Mouse (Mus musculus): ENCODE results near the gene Ak1. TPM values are rescaled to one million over a fixed set of nuclear protein-coding genes. Genes with fewer than 3 reads are reported as not detected.

Ak1 gene
- polyA plus RNA-seq, 1 experiment = 118 TPM

- H3K4me3 ChIP-seq (ENCODE audit: insufficient read depth, low read length) = no peak overlapping the region
- no peak for TF ChIP-seq POLR2A (IDR thresholded peaks at IDR 0.05; ENCODE audit: extremely low read depth, insufficient read depth, low read length)
- no peak for TF ChIP-seq CTCF (IDR thresholded peaks at IDR 0.05; ENCODE audit: extremely low read depth, insufficient read depth, low read length)
- peak overlapping the region; percentile 86 for H3K27ac ChIP-seq (ENCODE audit: insufficient read depth, low read length)
- no peaks in the 10 kb centered on the region for H3K4me1 ChIP-seq (ENCODE audit: control insufficient read depth, insufficient read depth, low read length)
Observed at GRCm38 (mm10) chr2:32655826-32656225, 34.3 kb downstream of the Ak1 start.

GRCm38 (mm10) chr2:32658873-32659272 is 37.3 kb downstream of the Ak1 start:
- TF ChIP-seq CTCF (IDR thresholded peaks at IDR 0.05; ENCODE audit: extremely low read depth, insufficient read depth, low read length) = no peak
- no peak for TF ChIP-seq POLR2A (IDR thresholded peaks at IDR 0.05; ENCODE audit: extremely low read depth, insufficient read depth, low read length)
- no peak overlapping the region for H3K4me3 ChIP-seq (ENCODE audit: insufficient read depth, low read length)
- H3K27ac ChIP-seq (ENCODE audit: insufficient read depth, low read length) = no peak overlapping the region
- H3K4me1 ChIP-seq (ENCODE audit: control insufficient read depth, insufficient read depth, low read length) = no peaks in the 10 kb centered on the region

- no peaks in the 10 kb centered on the region for H3K4me1 ChIP-seq (ENCODE audit: control insufficient read depth, insufficient read depth, low read length)
- H3K4me3 ChIP-seq (ENCODE audit: insufficient read depth, low read length) = no peak overlapping the region
- TF ChIP-seq CTCF (IDR thresholded peaks at IDR 0.05; ENCODE audit: extremely low read depth, insufficient read depth, low read length) (no peak), POLR2A (IDR thresholded peaks at IDR 0.05; ENCODE audit: extremely low read depth, insufficient read depth, low read length) (no peak)
- 0 out of 2 replicates have a peak overlapping the region, but pooled peaks have one; percentile 42 for H3K27ac ChIP-seq (ENCODE audit: insufficient read depth, low read length)
Observed at GRCm38 (mm10) chr2:32661509-32662107, 40.0 kb downstream of the Ak1 start.

GRCm38 (mm10) chr2:32662291-32662690 is 40.7 kb downstream of the Ak1 start:
- no peak for TF ChIP-seq CTCF (IDR thresholded peaks at IDR 0.05; ENCODE audit: extremely low read depth, insufficient read depth, low read length)
- TF ChIP-seq POLR2A (IDR thresholded peaks at IDR 0.05; ENCODE audit: extremely low read depth, insufficient read depth, low read length) = no peak
- 0 out of 2 replicates have a peak overlapping the region, but pooled peaks have one; percentile 42 for H3K27ac ChIP-seq (ENCODE audit: insufficient read depth, low read length)
- H3K4me1 ChIP-seq (ENCODE audit: control insufficient read depth, insufficient read depth, low read length) = no peaks in the 10 kb centered on the region
- H3K4me3 ChIP-seq (ENCODE audit: insufficient read depth, low read length) = no peak overlapping the region

- Histone ChIP-seq H3K4me1 (ENCODE audit: control insufficient read depth, insufficient read depth, low read length) (no peaks in the 10 kb centered on the region), H3K4me3 (ENCODE audit: insufficient read depth, low read length) (no peak overlapping the region), H3K27ac (ENCODE audit: insufficient read depth, low read length) (no peak overlapping the region)
- no peak for TF ChIP-seq POLR2A (IDR thresholded peaks at IDR 0.05; ENCODE audit: extremely low read depth, insufficient read depth, low read length)
- TF ChIP-seq CTCF (IDR thresholded peaks at IDR 0.05; ENCODE audit: extremely low read depth, insufficient read depth, low read length) = no peak
Observed at GRCm38 (mm10) chr2:32665345-32665744, 43.8 kb downstream of the Ak1 start.

GRCm38 (mm10) chr2:32665853-32666252 is 44.3 kb downstream of the Ak1 start:
- no peaks in the 10 kb centered on the region for H3K4me1 ChIP-seq (ENCODE audit: control insufficient read depth, insufficient read depth, low read length)
- TF ChIP-seq CTCF (IDR thresholded peaks at IDR 0.05; ENCODE audit: extremely low read depth, insufficient read depth, low read length) = no peak
- no peak for TF ChIP-seq POLR2A (IDR thresholded peaks at IDR 0.05; ENCODE audit: extremely low read depth, insufficient read depth, low read length)
- H3K4me3 ChIP-seq (ENCODE audit: insufficient read depth, low read length) = no peak overlapping the region
- no peak overlapping the region for H3K27ac ChIP-seq (ENCODE audit: insufficient read depth, low read length)

GRCm38 (mm10) chr2:32667775-32668174 is 46.2 kb downstream of the Ak1 start:
- H3K4me3 ChIP-seq (ENCODE audit: insufficient read depth, low read length) = no peak overlapping the region
- H3K4me1 ChIP-seq (ENCODE audit: control insufficient read depth, insufficient read depth, low read length) = no peaks in the 10 kb centered on the region
- TF ChIP-seq CTCF (IDR thresholded peaks at IDR 0.05; ENCODE audit: extremely low read depth, insufficient read depth, low read length) = no peak
- TF ChIP-seq POLR2A (IDR thresholded peaks at IDR 0.05; ENCODE audit: extremely low read depth, insufficient read depth, low read length) = no peak
- no peak overlapping the region for H3K27ac ChIP-seq (ENCODE audit: insufficient read depth, low read length)

GRCm38 (mm10) chr2:32668176-32668575 is 46.6 kb downstream of the Ak1 start:
- Histone ChIP-seq H3K4me3 (ENCODE audit: insufficient read depth, low read length) (no peak overlapping the region), H3K27ac (ENCODE audit: insufficient read depth, low read length) (no peak overlapping the region)
- TF ChIP-seq POLR2A (IDR thresholded peaks at IDR 0.05; ENCODE audit: extremely low read depth, insufficient read depth, low read length) (no peak), CTCF (IDR thresholded peaks at IDR 0.05; ENCODE audit: extremely low read depth, insufficient read depth, low read length) (no peak)

GRCm38 (mm10) chr2:32669876-32670275 is 48.3 kb downstream of the Ak1 start:
- Histone ChIP-seq H3K27ac (ENCODE audit: insufficient read depth, low read length) (no peak overlapping the region), H3K4me1 (ENCODE audit: control insufficient read depth, insufficient read depth, low read length) (no peaks in the 10 kb centered on the region), H3K4me3 (ENCODE audit: insufficient read depth, low read length) (no peak overlapping the region)
- no peak for TF ChIP-seq POLR2A (IDR thresholded peaks at IDR 0.05; ENCODE audit: extremely low read depth, insufficient read depth, low read length)
- TF ChIP-seq CTCF (IDR thresholded peaks at IDR 0.05; ENCODE audit: extremely low read depth, insufficient read depth, low read length) = no peak

More at GRCm38 (mm10) chr2:32668176-32668575, 46.6 kb downstream of the Ak1 start:
- H3K4me1 ChIP-seq (ENCODE audit: control insufficient read depth, insufficient read depth, low read length) = no peaks in the 10 kb centered on the region

- no peak overlapping the region for H3K4me3 ChIP-seq (ENCODE audit: insufficient read depth, low read length)
- H3K4me1 ChIP-seq (ENCODE audit: control insufficient read depth, insufficient read depth, low read length) = no peaks in the 10 kb centered on the region
- no peak overlapping the region for H3K27ac ChIP-seq (ENCODE audit: insufficient read depth, low read length)
- TF ChIP-seq CTCF (IDR thresholded peaks at IDR 0.05; ENCODE audit: extremely low read depth, insufficient read depth, low read length) (no peak), POLR2A (IDR thresholded peaks at IDR 0.05; ENCODE audit: extremely low read depth, insufficient read depth, low read length) (no peak)
Observed at GRCm38 (mm10) chr2:32671147-32671546, 49.6 kb downstream of the Ak1 start.
